Mouse (Mus musculus): ENCODE measurements around the gene Unc5cl. TPM values are rescaled to one million over a fixed set of nuclear protein-coding genes. Genes with fewer than 3 reads are reported as not detected.
A peak's percentile ranks its signal among the peaks of the same experiment; 100 is the strongest.

Gene Unc5cl
- polyA plus RNA-seq, 1 experiment from 2014 or later, result 0.20 TPM

GRCm38 (mm10) chr17:48434479-48434878 lies 20.2 kb upstream of the Unc5cl start:
- no peak for DNase-seq (ENCODE audit: low spot score)
- Histone ChIP-seq H3K4me3 (no peak overlapping the region), H3K36me3 (no peaks in the 10 kb centered on the region), H3K4me1 (peaks cover 80% of the 10 kb centered on the region), H3K9me3 (no peaks in the 10 kb centered on the region), H3K27ac (peak overlapping the region; percentile 90), H3K27me3 (ENCODE audit: insufficient read depth, poor library complexity, severe bottlenecking) (no peaks in the 10 kb centered on the region)
- WGBS, result 70% methylated on average over 5 of the region's 5 CpGs

GRCm38 (mm10) chr17:48436487-48436886 lies 18.2 kb upstream of the Unc5cl start:
- Histone ChIP-seq H3K27me3 (ENCODE audit: insufficient read depth, poor library complexity, severe bottlenecking) (no peaks in the 10 kb centered on the region), H3K4me1 (peaks cover 62% of the 10 kb centered on the region), H3K27ac (peak overlapping the region; percentile 91), H3K36me3 (no peaks in the 10 kb centered on the region), H3K4me3 (peak overlapping the region; percentile 29; the same call in 1 of the 2 replicates), H3K9me3 (no peaks in the 10 kb centered on the region)
- peak; percentile 89 for DNase-seq (ENCODE audit: low spot score)
- WGBS, result 29% methylated on average over 1 of the region's 1 CpGs

GRCm38 (mm10) chr17:48437421-48437911 lies 17.2 kb upstream of the Unc5cl start:
- 13% methylated on average over 7 of the region's 7 CpGs for WGBS
- Histone ChIP-seq H3K27ac (peak overlapping the region; percentile 91), H3K9me3 (no peaks in the 10 kb centered on the region), H3K27me3 (ENCODE audit: insufficient read depth, poor library complexity, severe bottlenecking) (no peaks in the 10 kb centered on the region), H3K4me1 (peaks cover 56% of the 10 kb centered on the region), H3K36me3 (no peaks in the 10 kb centered on the region), H3K4me3 (0 out of 2 replicates have a peak overlapping the region, but pooled peaks have one; percentile 7)
- peak; percentile 94 for DNase-seq (ENCODE audit: low spot score)

- H3K27ac ChIP-seq, result no peak overlapping the region
Measured at GRCm38 (mm10) chr17:48442745-48443457, 11.8 kb upstream of the Unc5cl start.

GRCm38 (mm10) chr17:48443542-48444145 lies 11.1 kb upstream of the Unc5cl start:
- Histone ChIP-seq H3K4me1 (0 out of 2 replicates have a peak, but pooled peaks cover 5% of the 10 kb centered on the region), H3K27ac (no peak overlapping the region), H3K4me3 (no peak overlapping the region), H3K9me3 (no peaks in the 10 kb centered on the region), H3K36me3 (no peaks in the 10 kb centered on the region), H3K27me3 (ENCODE audit: insufficient read depth, poor library complexity, severe bottlenecking) (no peaks in the 10 kb centered on the region)
- WGBS, result 73% methylated on average over 16 of the region's 16 CpGs
- no peak for DNase-seq (ENCODE audit: low spot score)

More at GRCm38 (mm10) chr17:48442745-48443457, 11.8 kb upstream of the Unc5cl start:
- Histone ChIP-seq H3K4me1 (peaks cover 10% of the 10 kb centered on the region), H3K27me3 (ENCODE audit: insufficient read depth, poor library complexity, severe bottlenecking) (no peaks in the 10 kb centered on the region), H3K36me3 (no peaks in the 10 kb centered on the region), H3K9me3 (no peaks in the 10 kb centered on the region), H3K4me3 (no peak overlapping the region)
- no peak for DNase-seq (ENCODE audit: low spot score)
- 85% methylated on average over 7 of the region's 7 CpGs for WGBS

GRCm38 (mm10) chr17:48447675-48448074 lies 7.0 kb upstream of the Unc5cl start:
- 64% methylated on average over 8 of the region's 8 CpGs for WGBS
- DNase-seq (ENCODE audit: low spot score), result no peak
- Histone ChIP-seq H3K36me3 (no peaks in the 10 kb centered on the region), H3K4me3 (no peak overlapping the region), H3K27ac (no peak overlapping the region), H3K27me3 (ENCODE audit: insufficient read depth, poor library complexity, severe bottlenecking) (0 out of 2 replicates have a peak, but pooled peaks cover 6% of the 10 kb centered on the region), H3K9me3 (no peaks in the 10 kb centered on the region), H3K4me1 (peaks cover 11% of the 10 kb centered on the region; the same call in 1 of the 2 replicates)

GRCm38 (mm10) chr17:48450666-48451352 lies 3.9 kb upstream of the Unc5cl start:
- 82% methylated on average over 13 of the region's 13 CpGs for WGBS
- Histone ChIP-seq H3K27me3 (ENCODE audit: insufficient read depth, poor library complexity, severe bottlenecking) (0 out of 2 replicates have a peak, but pooled peaks cover 6% of the 10 kb centered on the region), H3K27ac (no peak overlapping the region), H3K36me3 (no peaks in the 10 kb centered on the region), H3K4me1 (peaks cover 17% of the 10 kb centered on the region), H3K9me3 (no peaks in the 10 kb centered on the region), H3K4me3 (no peak overlapping the region)
- DNase-seq (ENCODE audit: low spot score), result no peak

- Histone ChIP-seq H3K9me3 (no peaks in the 10 kb centered on the region), H3K36me3 (no peaks in the 10 kb centered on the region), H3K4me1 (peaks cover 20% of the 10 kb centered on the region), H3K4me3 (no peak within 1 kb of the TSS), H3K27me3 (ENCODE audit: insufficient read depth, poor library complexity, severe bottlenecking) (0 out of 2 replicates have a peak, but pooled peaks cover 6% of the 10 kb centered on the region), H3K27ac (no peak within 1 kb of the TSS)
- no peak for DNase-seq (ENCODE audit: low spot score)
- 59% methylated on average over 7 of the region's 7 CpGs for WGBS
Measured at GRCm38 (mm10) chr17:48451353-48451675, 3.4 kb upstream of the Unc5cl start, which contains the start of gene Tspo2. TSS of gene Tspo2 (minus strand) at chr17:48451522.

- 66% methylated on average over 9 of the region's 9 CpGs for WGBS
- peaks cover 20% of the 10 kb centered on the region for H3K4me1 ChIP-seq
- no peak for DNase-seq (ENCODE audit: low spot score)
- H3K9me3 ChIP-seq, result no peaks in the 10 kb centered on the region
- H3K27me3 ChIP-seq (ENCODE audit: insufficient read depth, poor library complexity, severe bottlenecking), result 0 out of 2 replicates have a peak, but pooled peaks cover 10% of the 10 kb centered on the region
- H3K27ac ChIP-seq, result no peak overlapping the region
- no peaks in the 10 kb centered on the region for H3K36me3 ChIP-seq
- H3K4me3 ChIP-seq, result no peak overlapping the region
Measured at GRCm38 (mm10) chr17:48451753-48452444, 2.8 kb upstream of the Unc5cl start.

- no peak overlapping the region for H3K4me3 ChIP-seq
- no peaks in the 10 kb centered on the region for H3K36me3 ChIP-seq
- DNase-seq (ENCODE audit: low spot score), result no peak
- peaks cover 26% of the 10 kb centered on the region for H3K4me1 ChIP-seq
- 0 out of 2 replicates have a peak, but pooled peaks cover 10% of the 10 kb centered on the region for H3K27me3 ChIP-seq (ENCODE audit: insufficient read depth, poor library complexity, severe bottlenecking)
- H3K27ac ChIP-seq, result no peak overlapping the region
- no peaks in the 10 kb centered on the region for H3K9me3 ChIP-seq
- 75% methylated on average over 7 of the region's 7 CpGs for WGBS
Measured at GRCm38 (mm10) chr17:48453489-48453888, 1.2 kb upstream of the Unc5cl start.

GRCm38 (mm10) chr17:48454190-48454589 lies 511 bp upstream of the Unc5cl start:
- H3K9me3 ChIP-seq, result no peaks in the 10 kb centered on the region
- no peak overlapping the region for H3K27ac ChIP-seq
- 40% methylated on average over 7 of the region's 7 CpGs for WGBS
- H3K27me3 ChIP-seq (ENCODE audit: insufficient read depth, poor library complexity, severe bottlenecking), result 0 out of 2 replicates have a peak, but pooled peaks cover 10% of the 10 kb centered on the region
- peak overlapping the region; percentile 34; the same call in 1 of the 2 replicates for H3K4me3 ChIP-seq
- H3K36me3 ChIP-seq, result no peaks in the 10 kb centered on the region
- no peak for DNase-seq (ENCODE audit: low spot score)
- H3K4me1 ChIP-seq, result peaks cover 26% of the 10 kb centered on the region

GRCm38 (mm10) chr17:48455955-48456354 lies 1.3 kb downstream of the Unc5cl start:
- 89% methylated on average over 2 of the region's 2 CpGs for WGBS
- H3K9me3 ChIP-seq, result no peaks in the 10 kb centered on the region
- no peak overlapping the region for H3K4me3 ChIP-seq
- H3K4me1 ChIP-seq, result peaks cover 26% of the 10 kb centered on the region
- H3K27ac ChIP-seq, result no peak overlapping the region
- peaks cover 7% of the 10 kb centered on the region; the same call in 1 of the 2 replicates for H3K27me3 ChIP-seq (ENCODE audit: insufficient read depth, poor library complexity, severe bottlenecking)
- DNase-seq (ENCODE audit: low spot score), result no peak
- no peaks in the 10 kb centered on the region for H3K36me3 ChIP-seq

Data from heart, embryonic 10.5 days (tissue).